Mouse (Mus musculus) lung, embryonic 16.5 days (tissue): Measurements from ENCODE around the gene 4930579F01Rik. TPM values are rescaled to one million over a fixed set of nuclear protein-coding genes. Genes with fewer than 3 reads are reported as not detected.
A peak's percentile ranks its signal among the peaks of the same experiment; 100 is the strongest.

Experiments
- ATAC-seq: fragments of 200-750 bp; cut with Nextera tagmentation; 2 replicates; pipeline ENCODE4 v1.8.0; 2017; ENCODE audit warnings: low read depth, mild to moderate bottlenecking, moderate library complexity
- H3K27ac ChIP-seq: fragments of 300-500 bp; sonication (generic); 2 replicates; pipeline ENCODE4 v1.5.1; 2014; ENCODE audit warnings: mild to moderate bottlenecking, control low read depth, low read length
- H3K27me3 ChIP-seq: fragments of 300-500 bp; sonication (generic); 2 replicates; pipeline ENCODE4 v1.6.1; 2014; ENCODE audit warnings: low read depth, low read length, mixed read lengths; ENCODE audit not compliant: control insufficient read depth, insufficient read depth
- H3K36me3 ChIP-seq: fragments of 300-500 bp; sonication (generic); 2 replicates; pipeline ENCODE4 v1.6.1; 2014; ENCODE audit warnings: low read length; ENCODE audit not compliant: control insufficient read depth, insufficient read depth
- H3K4me1 ChIP-seq: fragments of 300-500 bp; sonication (generic); replicated peaks from 2 replicates; pipeline ENCODE4 v1.6.1; 2014; ENCODE audit warnings: low read length, mixed read lengths; ENCODE audit not compliant: control insufficient read depth, insufficient read depth
- H3K4me2 ChIP-seq: fragments of 300-500 bp; sonication (generic); 2 replicates; pipeline ENCODE4 v1.6.1; 2014; ENCODE audit warnings: low read depth, low read length, control low read depth
- H3K4me3 ChIP-seq: fragments of 300-500 bp; sonication (generic); 2 replicates; pipeline ENCODE4 v1.5.1; 2014; ENCODE audit warnings: mild to moderate bottlenecking, low read length, control low read depth
- H3K9ac ChIP-seq: fragments of 300-500 bp; sonication (generic); 2 replicates; pipeline ENCODE4 v1.6.1; 2014; ENCODE audit warnings: low read length, control low read depth
- H3K9me3 ChIP-seq: fragments of 300-500 bp; sonication (generic); 2 replicates; pipeline ENCODE4 v1.6.1; 2016; ENCODE audit warnings: low read length; ENCODE audit not compliant: control insufficient read depth
- WGBS: fragments of 180-500 bp; shearing (Covaris S2); extraction: QIAGEN DNeasy Blood & Tissue Kit; methylation state at CpG from one replicate; pipeline ENCODE4 v1.1.7; 2014; 5-methylcytosine and 5-hydroxymethylcytosine counted together
- polyA plus RNA-seq: library from polyadenylated mRNA; unstranded; fragments of >200 nt; fragmentation: Nextera tagmentation; extraction: Ambion mirVana; gene quantifications from 2 replicates; pipeline ENCODE4 v1.2.1, GENCODE M21; 2015

4930579F01Rik gene
- polyA plus RNA-seq, 1 experiment from 2014 or later: 0.15 TPM

GRCm38 (mm10) chr3:138222511-138222910 lies 28.9 kb upstream of the 4930579F01Rik start:
- H3K4me2 ChIP-seq: no peak overlapping the region
- H3K4me1 ChIP-seq: no peaks in the 10 kb centered on the region
- no peak overlapping the region for H3K4me3 ChIP-seq
- 62% methylated on average over 4 of the region's 4 CpGs for WGBS
- ATAC-seq: no peak
- no peaks in the 10 kb centered on the region for H3K36me3 ChIP-seq
- H3K27me3 ChIP-seq: no peaks in the 10 kb centered on the region
- H3K9me3 ChIP-seq: no peaks in the 10 kb centered on the region
- no peak overlapping the region for H3K9ac ChIP-seq
- no peak overlapping the region for H3K27ac ChIP-seq

- Histone ChIP-seq H3K4me2 (no peak overlapping the region), H3K9me3 (no peaks in the 10 kb centered on the region), H3K4me3 (no peak overlapping the region), H3K27ac (no peak overlapping the region), H3K27me3 (no peaks in the 10 kb centered on the region), H3K36me3 (no peaks in the 10 kb centered on the region), H3K4me1 (no peaks in the 10 kb centered on the region), H3K9ac (no peak overlapping the region)
- ATAC-seq: no peak
- 84% methylated on average over 11 of the region's 11 CpGs for WGBS
Observed at GRCm38 (mm10) chr3:138221116-138221515, 27.5 kb upstream of the 4930579F01Rik start.

GRCm38 (mm10) chr3:138217631-138218264 lies 24.1 kb upstream of the 4930579F01Rik start, which contains the start of gene Adh7:
TSS of gene Adh7 (plus strand) at chr3:138217760.
- Histone ChIP-seq H3K27me3 (no peaks in the 10 kb centered on the region), H3K4me2 (no peak within 1 kb of the TSS), H3K27ac (no peak within 1 kb of the TSS), H3K4me3 (no peak within 1 kb of the TSS), H3K36me3 (no peaks in the 10 kb centered on the region), H3K4me1 (peaks cover 7% of the 10 kb centered on the region), H3K9ac (no peak within 1 kb of the TSS), H3K9me3 (no peaks in the 10 kb centered on the region)
- WGBS: 70% methylated on average over 10 of the region's 10 CpGs
- no peak for ATAC-seq

- Histone ChIP-seq H3K4me2 (no peak overlapping the region), H3K27ac (no peak overlapping the region), H3K4me1 (peaks cover 7% of the 10 kb centered on the region), H3K9ac (no peak overlapping the region), H3K27me3 (no peaks in the 10 kb centered on the region), H3K36me3 (no peaks in the 10 kb centered on the region), H3K9me3 (no peaks in the 10 kb centered on the region), H3K4me3 (no peak overlapping the region)
- 81% methylated on average over 8 of the region's 8 CpGs for WGBS
- no peak for ATAC-seq
Observed at GRCm38 (mm10) chr3:138216091-138216490, 22.5 kb upstream of the 4930579F01Rik start.

GRCm38 (mm10) chr3:138215395-138215989 lies 21.9 kb upstream of the 4930579F01Rik start:
- Histone ChIP-seq H3K9ac (no peak overlapping the region), H3K4me3 (no peak overlapping the region), H3K36me3 (no peaks in the 10 kb centered on the region), H3K27me3 (no peaks in the 10 kb centered on the region), H3K4me1 (peaks cover 7% of the 10 kb centered on the region), H3K27ac (peak overlapping the region; percentile 21; the same call in 1 of the 2 replicates), H3K4me2 (no peak overlapping the region), H3K9me3 (no peaks in the 10 kb centered on the region)
- WGBS: 47% methylated on average over 11 of the region's 11 CpGs
- 0 out of 2 replicates have a peak, but pooled peaks have one; percentile 20 for ATAC-seq

- Histone ChIP-seq H3K9ac (no peak overlapping the region), H3K4me1 (peaks cover 7% of the 10 kb centered on the region), H3K4me2 (no peak overlapping the region), H3K9me3 (no peaks in the 10 kb centered on the region), H3K27me3 (no peaks in the 10 kb centered on the region), H3K4me3 (no peak overlapping the region), H3K27ac (no peak overlapping the region), H3K36me3 (no peaks in the 10 kb centered on the region)
- no peak for ATAC-seq
- 90% methylated on average over 4 of the region's 4 CpGs for WGBS
Observed at GRCm38 (mm10) chr3:138212431-138212951, 18.9 kb upstream of the 4930579F01Rik start.

GRCm38 (mm10) chr3:138210432-138211075 lies 16.9 kb upstream of the 4930579F01Rik start:
- H3K4me2 ChIP-seq: no peak overlapping the region
- no peaks in the 10 kb centered on the region for H3K36me3 ChIP-seq
- no peak for ATAC-seq
- WGBS: 65% methylated on average over 5 of the region's 5 CpGs
- peaks cover 4% of the 10 kb centered on the region for H3K4me1 ChIP-seq
- H3K27ac ChIP-seq: no peak overlapping the region
- H3K4me3 ChIP-seq: no peak overlapping the region
- no peaks in the 10 kb centered on the region for H3K9me3 ChIP-seq
- no peaks in the 10 kb centered on the region for H3K27me3 ChIP-seq
- no peak overlapping the region for H3K9ac ChIP-seq

GRCm38 (mm10) chr3:138208821-138209220 lies 15.2 kb upstream of the 4930579F01Rik start:
- H3K9me3 ChIP-seq: no peaks in the 10 kb centered on the region
- H3K27ac ChIP-seq: no peak overlapping the region
- no peaks in the 10 kb centered on the region for H3K27me3 ChIP-seq
- H3K4me3 ChIP-seq: no peak overlapping the region
- no peak for ATAC-seq
- H3K36me3 ChIP-seq: no peaks in the 10 kb centered on the region
- H3K9ac ChIP-seq: no peak overlapping the region
- H3K4me2 ChIP-seq: no peak overlapping the region
- no peaks in the 10 kb centered on the region for H3K4me1 ChIP-seq
- WGBS: 90% methylated on average over 3 of the region's 3 CpGs

- Histone ChIP-seq H3K4me2 (no peak overlapping the region; the same call in 1 of the 2 replicates), H3K9me3 (no peaks in the 10 kb centered on the region), H3K27ac (peak overlapping the region; percentile 36), H3K4me1 (no peaks in the 10 kb centered on the region), H3K36me3 (no peaks in the 10 kb centered on the region), H3K4me3 (no peak overlapping the region), H3K27me3 (no peaks in the 10 kb centered on the region), H3K9ac (0 out of 2 replicates have a peak overlapping the region, but pooled peaks have one; percentile 48)
- WGBS: 72% methylated on average over 7 of the region's 7 CpGs
- no peak for ATAC-seq
Observed at GRCm38 (mm10) chr3:138198722-138199068, 5.1 kb upstream of the 4930579F01Rik start.
